Mouse (Mus musculus): ENCODE measurements at regions not wholly inside any gene's neighbourhood (a gene's known extent, or its start where the extent isn't known, plus 50 kb on each side); places are given as distances from the start of the nearest gene placed in this dataset.

GRCm38 (mm10) chr19:53442756-53443654 lies 52.6 kb upstream of the Smndc1 start:
- peak; percentile 91 for DNase-seq (ENCODE audit: low read depth)

GRCm38 (mm10) chr19:53442132-53442610 lies 51.8 kb upstream of the Smndc1 start:
- DNase-seq (ENCODE audit: low read depth), result peak; percentile 51

- peak; percentile 88 for DNase-seq (ENCODE audit: low read depth)
Observed at GRCm38 (mm10) chr19:53441449-53442131, 51.2 kb upstream of the Smndc1 start.

- peak; percentile 44 for DNase-seq (ENCODE audit: low read depth)
Observed at GRCm38 (mm10) chr19:53440327-53441055, 50.1 kb upstream of the Smndc1 start.

Measured in naive thymus-derived CD4-positive, alpha-beta T cell, adult 2 months (primary cell).